Mouse (Mus musculus): ENCODE results near the gene Cfdp1.

DNA sequence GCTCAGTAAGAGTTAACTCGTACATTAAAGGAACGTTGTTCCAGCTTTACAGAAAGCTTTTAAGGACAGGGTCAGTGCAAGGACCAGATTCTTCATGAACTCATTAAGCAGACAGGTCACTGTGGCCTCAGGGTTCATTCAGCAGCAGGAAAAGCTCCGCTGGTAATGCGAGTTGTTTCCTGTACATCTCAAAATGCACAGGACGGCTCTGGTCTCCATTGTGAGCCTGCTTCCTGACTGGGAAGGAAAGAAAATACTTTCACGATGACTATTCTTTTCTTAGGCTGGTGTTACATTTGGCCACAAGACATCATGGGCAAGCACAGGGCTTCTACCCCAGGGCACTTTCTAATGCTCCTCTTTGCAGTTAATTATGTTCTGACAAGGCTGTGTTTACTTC is 52.6 kb downstream of the Cfdp1 start:
- TF ChIP-seq CTCF (IDR thresholded peaks at IDR 0.05; ENCODE audit: borderline replicate concordance, insufficient read depth, low read length) (no peak), POLR2A (IDR thresholded peaks at IDR 0.05; ENCODE audit: low read depth, low read length) (no peak)
